Mouse (Mus musculus) heart, postnatal 14 days (tissue): Measurements from ENCODE around the gene Yaf2. TPM values are rescaled to one million over a fixed set of nuclear protein-coding genes. Genes with fewer than 3 reads are reported as not detected.

Experiments
- DNase-seq, 2 experiments: peaks; one replicate each; pipeline ENCODE4 v3.0.0; 2021 to 2022
- intact Hi-C: fragments of 180-260 bp; cut with DNase I; formaldehyde crosslinking; loops from one replicate; pipeline ENCODE4 v1.15.1; 2025
- total RNA-seq, 2 experiments: library from RNA; stranded (reverse); gene quantifications; 2 replicates each; pipeline ENCODE4 v1.2.3; 2021

The Yaf2 gene
- total RNA-seq, 2 experiments from 2014 or later = 20.0 to 21.4 TPM

DNA sequence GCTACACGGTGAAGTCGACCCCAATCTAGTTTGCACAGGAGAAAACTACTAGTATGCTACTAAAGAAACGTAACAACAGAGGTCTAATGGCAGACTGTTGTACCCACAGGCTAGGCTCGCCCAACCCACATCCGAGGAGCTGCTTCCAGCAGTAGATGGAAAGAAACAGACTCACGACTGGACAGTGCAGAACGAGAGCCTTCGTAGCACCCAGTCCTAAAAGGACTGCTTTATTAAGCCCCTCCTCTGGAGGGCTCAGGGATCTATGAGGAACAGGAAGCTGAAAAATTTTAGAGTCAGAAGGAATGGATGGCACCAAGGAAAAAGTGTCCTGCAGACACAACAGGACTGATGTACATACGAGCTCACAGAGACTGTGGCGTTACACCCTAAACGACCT is 42.3 kb downstream of the Yaf2 start:
- intact Hi-C loops = no loop called here
- no peak for DNase-seq

DNA sequence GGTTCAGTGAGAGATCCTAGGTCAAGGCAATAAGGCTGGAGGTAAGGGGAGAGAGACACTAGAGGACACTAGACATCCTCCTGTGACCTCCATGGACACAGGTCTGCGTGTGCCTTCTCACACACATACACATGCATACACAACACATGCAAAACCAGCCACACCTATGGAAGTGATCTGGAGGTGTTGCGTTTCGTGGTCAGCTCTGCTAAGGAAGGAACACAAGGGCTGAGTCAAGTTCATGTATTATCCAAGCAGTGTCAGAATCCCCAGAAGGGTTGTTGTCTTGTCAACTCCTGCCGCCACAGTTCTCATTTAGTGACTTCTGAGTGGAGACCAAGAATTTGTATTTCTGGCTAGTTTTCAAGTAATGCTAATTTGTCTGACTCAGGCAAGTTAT is 48.4 kb downstream of the Yaf2 start:
- DNase-seq = no peak
- intact Hi-C loops = no loop called here

- intact Hi-C loops = no loop called here
- DNase-seq = no peak
Measured at GRCm38 (mm10) chr15:93287628-93288027, 49.1 kb downstream of the Yaf2 start.

DNA sequence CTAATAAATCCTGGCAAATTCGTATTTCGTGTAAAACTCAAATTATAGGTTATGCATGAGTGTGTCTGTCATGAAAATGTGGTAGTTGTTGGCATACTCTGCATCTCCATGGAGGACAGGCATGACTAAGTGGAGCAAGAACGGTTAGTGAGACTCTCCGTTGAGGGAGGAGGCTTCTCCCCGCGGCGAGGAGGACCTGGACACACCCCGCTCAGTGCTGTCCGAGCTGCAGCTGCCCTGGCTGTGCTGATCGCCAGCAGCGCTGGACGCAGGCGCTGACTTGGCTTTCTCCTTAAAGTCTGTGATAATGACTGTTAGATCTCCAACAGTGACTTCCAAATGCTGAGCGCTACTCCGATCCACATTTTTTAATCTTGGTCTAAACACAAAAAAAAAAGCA is 51.5 kb downstream of the Yaf2 start:
- peak; percentile 38 to 47 for DNase-seq
- intact Hi-C loops = no loop called here

DNA sequence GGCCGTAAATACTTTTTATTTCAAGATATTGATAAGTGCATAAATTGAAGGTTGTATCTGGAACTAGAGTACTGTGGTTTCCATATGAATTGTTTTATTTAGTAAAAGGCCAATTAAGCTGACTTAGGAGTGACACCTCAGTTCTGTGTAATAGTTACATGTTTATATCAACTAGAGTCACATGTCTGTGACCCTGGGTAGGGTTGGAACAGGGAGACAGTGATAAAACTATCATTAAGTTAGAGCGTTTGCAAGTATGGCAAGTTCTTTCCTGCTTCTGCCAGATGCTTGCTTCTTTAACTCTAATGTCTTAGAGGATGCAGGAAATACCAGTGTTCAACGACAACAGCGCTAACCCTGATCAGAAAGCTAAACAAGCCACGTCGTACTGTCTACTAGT is 52.4 kb downstream of the Yaf2 start:
- intact Hi-C loops = no loop called here
- no peak for DNase-seq

- peak in 1 of 2 experiments; percentile 39 for DNase-seq
- intact Hi-C loops = no loop called here
Measured at GRCm38 (mm10) chr15:93283349-93283748, 53.4 kb downstream of the Yaf2 start.

- DNase-seq = peak in 1 of 2 experiments; percentile 16
- intact Hi-C loops = no loop called here
Measured at GRCm38 (mm10) chr15:93276276-93276675, 60.5 kb downstream of the Yaf2 start.

DNA sequence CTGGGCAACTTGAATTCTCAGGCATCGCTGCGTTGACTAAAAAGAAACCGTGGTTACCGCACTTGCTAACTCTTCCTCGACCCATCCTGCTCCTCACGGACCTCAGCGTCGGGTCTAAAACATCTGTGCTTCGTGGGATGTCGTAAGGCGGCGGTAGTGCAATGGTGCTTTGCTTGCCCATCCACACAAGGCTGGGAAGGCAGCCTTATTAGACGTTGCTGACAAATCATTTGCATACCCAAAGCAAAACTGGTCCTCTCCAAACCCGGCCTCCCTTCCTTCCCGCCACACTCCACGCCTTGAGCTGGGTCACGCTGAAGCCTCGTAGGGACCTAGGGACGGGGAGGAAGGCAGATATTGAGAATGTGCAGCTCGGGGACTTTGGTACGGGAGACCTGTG is 61.1 kb downstream of the Yaf2 start:
- DNase-seq = no peak
- intact Hi-C loops = loop anchor here (2.0 kb wide), 2 partner anchors 61 to 123 kb away; partner anchors contain the start of genes Pphln1, Yaf2 and Zcrb1

DNA sequence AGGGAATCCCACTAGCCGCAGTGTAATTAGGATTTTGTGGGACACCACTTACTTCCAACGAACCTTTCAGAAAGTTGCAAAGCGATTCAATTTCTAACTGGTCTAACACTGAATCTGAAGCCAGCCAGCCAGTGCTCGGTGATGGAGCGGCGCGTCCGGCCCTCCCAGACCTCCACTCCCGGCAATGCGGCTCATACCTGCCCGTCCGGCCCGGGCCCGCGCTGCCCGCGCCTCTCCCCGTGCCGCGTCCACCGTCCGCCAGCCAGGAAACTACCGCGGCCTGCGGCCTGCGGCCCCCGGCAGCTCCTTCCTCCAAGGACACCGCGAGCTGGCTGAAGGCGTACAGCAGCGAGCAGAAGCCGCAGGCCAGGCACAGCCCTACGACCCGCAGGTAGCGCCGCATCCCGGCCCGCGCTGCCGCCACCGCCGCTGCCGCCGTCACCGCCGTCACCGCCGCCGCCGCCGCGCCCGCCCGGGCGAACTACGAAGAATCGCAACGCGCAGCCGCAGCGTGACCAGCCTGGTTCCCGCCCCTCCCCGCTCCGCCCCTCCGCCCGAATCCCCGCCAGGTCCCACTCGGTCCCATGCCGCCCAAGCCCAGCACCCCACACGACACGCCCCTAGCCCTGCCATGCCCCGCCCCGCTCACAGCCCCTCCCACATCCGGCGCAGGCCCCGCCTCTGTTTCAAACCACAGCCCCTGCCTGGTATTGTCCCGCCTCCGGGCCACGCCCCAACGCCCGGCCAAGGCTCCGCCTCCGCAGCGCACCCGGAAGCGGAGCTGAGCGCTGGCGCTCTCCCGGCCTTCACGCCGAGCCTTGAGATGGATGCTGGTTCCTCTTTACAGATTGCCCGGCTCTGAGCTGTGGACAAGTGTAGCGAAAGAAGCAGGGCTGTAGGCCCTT is 61.8 kb downstream of the Yaf2 start, which contains the start of gene Gxylt1:
TSS of gene Gxylt1 (minus strand) at position 501 of the 905 bp plus-strand sequence.
- peak; percentile 100 for DNase-seq
- intact Hi-C loops = loop anchor here (2.0 kb wide), 2 partner anchors 62 to 124 kb away; partner anchors contain the start of genes Pphln1, Yaf2 and Zcrb1

- DNase-seq = no peak
- intact Hi-C loops = loop anchor here (2.0 kb wide), 2 partner anchors 63 to 125 kb away; partner anchors contain the start of genes Pphln1, Yaf2 and Zcrb1
Measured at GRCm38 (mm10) chr15:93273788-93274678, 62.7 kb downstream of the Yaf2 start.

DNA sequence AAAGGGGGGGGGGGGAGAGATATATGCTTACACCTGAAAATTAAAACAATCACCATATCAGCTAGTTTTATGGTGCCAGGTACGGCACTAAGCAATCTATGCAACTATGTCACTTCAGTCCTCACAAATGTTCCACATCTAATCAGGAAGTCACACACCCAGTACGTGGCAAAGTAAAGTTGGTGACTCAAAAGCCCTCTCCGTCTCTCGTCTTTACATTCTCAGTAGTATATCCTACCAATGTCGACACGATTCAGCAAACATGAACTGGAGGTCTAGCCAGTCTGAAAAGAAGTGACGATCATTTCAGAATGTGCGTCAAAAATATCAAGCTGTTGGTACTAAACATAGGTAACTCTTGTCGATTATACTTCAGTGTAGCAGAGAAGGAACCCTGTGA is 63.8 kb downstream of the Yaf2 start:
- intact Hi-C loops = no loop called here
- no peak for DNase-seq

DNA sequence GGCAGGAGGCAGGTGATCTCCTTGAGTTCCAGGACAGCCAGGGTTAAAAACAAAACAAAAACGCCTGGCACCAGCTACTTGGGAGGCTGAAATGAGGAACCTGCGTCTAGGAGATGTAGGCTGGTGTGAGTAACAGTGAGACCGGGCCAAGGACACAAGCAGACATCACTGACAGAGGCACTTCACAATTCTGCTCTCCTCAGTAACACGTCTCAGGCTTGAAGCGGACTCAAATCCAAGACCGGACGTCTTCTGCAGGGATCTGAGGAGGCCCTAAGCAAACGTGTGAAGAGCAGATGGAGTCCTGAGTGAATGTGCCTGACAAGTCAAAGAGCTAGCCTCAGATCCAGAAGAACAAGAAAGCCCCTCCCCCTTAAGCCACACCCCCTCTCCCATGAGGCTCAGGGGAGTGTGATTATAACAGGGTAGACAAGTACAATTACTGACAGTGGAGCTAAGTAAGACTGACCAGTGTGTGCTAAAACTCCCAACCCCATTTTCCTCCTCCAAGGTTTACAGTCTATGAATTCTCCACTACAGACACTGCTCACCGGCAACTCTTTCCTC is 66.4 kb downstream of the Yaf2 start:
- DNase-seq = no peak
- intact Hi-C loops = no loop called here

DNA sequence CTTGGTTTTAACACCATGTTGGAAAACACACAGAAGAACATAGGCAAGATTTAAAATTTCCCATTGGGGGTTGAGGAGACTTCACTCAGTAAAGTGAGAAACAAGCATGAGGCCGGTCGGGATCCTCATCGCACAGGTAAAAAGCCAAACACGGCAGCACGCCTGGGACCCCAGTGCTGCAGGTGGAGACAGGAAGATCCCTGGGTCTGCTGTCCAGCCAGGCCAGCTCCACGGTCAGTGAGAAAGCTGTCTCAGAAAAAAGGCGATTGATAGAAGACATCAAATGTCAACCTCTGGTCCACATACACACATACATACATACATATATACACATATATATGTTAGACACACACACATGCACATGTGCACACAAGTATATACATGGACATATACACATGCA is 67.2 kb downstream of the Yaf2 start:
- intact Hi-C loops = loop anchor here (5.0 kb wide), 1 partner anchor 248 kb away; no protein-coding TSS in a partner anchor
- no peak for DNase-seq

DNA sequence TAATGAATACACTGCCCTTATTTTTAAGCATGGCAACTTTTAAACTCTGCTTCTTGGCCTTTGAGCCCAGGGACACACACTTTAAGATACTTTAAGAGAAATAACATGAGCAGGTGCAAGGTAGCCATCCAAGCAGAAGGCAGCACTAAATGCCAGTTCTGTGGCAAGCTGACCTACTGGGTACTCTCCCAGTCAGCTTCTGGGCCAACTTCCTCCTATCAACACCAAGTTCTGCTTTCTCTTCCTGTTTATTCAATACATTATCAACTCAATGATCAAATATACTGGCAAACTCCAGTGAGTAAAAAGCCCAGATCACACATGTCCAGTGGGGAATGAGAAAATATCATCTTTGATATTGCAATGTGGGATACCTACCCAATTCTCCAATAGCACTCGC is 68.7 kb downstream of the Yaf2 start:
- intact Hi-C loops = loop anchor here (5.0 kb wide), 1 partner anchor 249 kb away; no protein-coding TSS in a partner anchor
- DNase-seq = no peak

DNA sequence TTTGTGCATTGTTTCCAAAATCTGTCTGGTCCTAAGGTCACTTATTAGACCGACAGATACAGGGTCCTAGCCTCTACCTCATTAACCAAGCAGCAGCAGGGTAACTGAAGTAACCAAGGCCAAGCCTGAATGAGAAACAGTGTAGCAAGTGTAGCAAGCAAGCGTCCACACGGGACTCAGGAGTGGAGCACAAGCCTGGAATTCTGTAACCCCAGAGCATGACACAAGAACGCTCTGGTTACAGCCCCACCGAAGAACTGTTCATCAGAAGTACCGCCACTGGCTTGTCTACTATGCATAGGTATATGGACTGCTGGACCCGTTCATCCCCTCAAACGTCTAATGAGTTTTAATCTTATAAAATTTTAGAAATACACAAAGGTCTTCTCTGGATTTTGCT is 69.3 kb downstream of the Yaf2 start:
- no peak for DNase-seq
- intact Hi-C loops = loop anchor here (2.0 to 5.0 kb wide), 2 partner anchors 250 to 311 kb away; no protein-coding TSS in a partner anchor

GRCm38 (mm10) chr15:93266361-93266760 is 70.4 kb downstream of the Yaf2 start:
- no peak for DNase-seq
- intact Hi-C loops = loop anchor here (2.0 to 5.0 kb wide), 2 partner anchors 251 to 312 kb away; no protein-coding TSS in a partner anchor

DNA sequence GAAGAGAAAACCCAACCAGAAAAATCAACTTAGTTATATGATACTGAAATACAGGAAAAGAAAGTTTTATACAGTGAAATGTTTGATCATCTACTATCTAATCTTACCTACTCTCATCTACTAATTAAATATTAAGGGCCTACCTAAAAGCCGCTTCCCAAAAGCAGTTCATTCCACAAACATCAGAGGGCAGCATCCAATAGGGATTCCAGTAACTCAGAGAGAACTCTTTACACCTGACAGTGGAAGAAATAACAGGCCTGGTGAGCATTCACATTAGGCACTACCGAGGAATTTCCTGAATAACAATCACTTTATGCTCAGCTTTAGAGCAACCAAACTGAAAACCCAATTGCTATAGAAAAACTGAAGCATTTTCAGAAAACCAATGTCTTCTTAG is 71.0 kb downstream of the Yaf2 start:
- peak; percentile 67 to 79 for DNase-seq
- intact Hi-C loops = loop anchor here (1.0 to 5.0 kb wide), 3 partner anchors 174 to 313 kb away; no protein-coding TSS in a partner anchor

GRCm38 (mm10) chr15:93265231-93265630 is 71.5 kb downstream of the Yaf2 start:
- intact Hi-C loops = loop anchor here (1.0 to 5.0 kb wide), 2 partner anchors 174 to 252 kb away; no protein-coding TSS in a partner anchor
- DNase-seq = no peak

DNA sequence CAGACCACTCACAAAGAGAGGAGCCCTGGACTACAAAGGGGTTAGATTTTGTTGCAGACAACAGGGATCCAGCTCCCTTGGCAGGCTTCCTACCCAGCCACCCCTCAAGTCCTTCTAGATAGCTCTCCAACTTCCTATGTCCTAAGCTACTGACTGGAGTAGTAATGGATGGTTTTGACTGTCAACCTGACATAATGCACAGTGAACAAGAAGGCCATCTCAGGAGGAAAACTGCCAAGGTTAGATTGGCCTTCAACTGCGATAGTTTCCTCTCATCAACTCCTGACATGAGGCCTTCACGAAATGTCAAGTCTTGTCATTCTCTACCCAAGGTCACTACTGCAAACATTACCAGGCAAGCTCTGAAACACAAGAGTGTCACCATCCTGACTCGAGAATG is 72.5 kb downstream of the Yaf2 start:
- no peak for DNase-seq
- intact Hi-C loops = loop anchor here (5.0 kb wide), 1 partner anchor 948 kb away; no protein-coding TSS in a partner anchor

DNA sequence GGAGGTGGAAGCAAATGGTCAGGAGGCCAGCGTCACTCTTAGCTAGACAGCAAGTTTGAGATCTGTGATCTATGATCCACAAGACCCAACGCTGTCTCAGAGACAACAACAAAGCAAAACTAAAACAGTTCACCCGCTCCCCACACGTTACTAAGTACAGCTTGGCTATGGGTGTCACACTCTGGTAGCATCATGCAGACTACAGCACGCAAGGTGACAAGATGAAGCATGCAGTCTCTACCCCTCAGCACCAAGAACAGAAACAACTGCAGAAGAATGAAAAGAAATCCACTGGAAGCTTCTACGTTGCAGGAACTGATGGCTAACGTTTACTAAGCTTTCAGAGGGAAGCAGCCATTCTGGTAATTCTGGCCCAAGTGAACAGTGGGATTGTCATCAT is 73.2 kb downstream of the Yaf2 start:
- intact Hi-C loops = loop anchor here (5.0 kb wide), 1 partner anchor 949 kb away; no protein-coding TSS in a partner anchor
- no peak for DNase-seq
